Mouse (Mus musculus) small intestine, adult 2 months (tissue): ENCODE measurements around the gene Rpl10. TPM values are rescaled to one million over a fixed set of nuclear protein-coding genes. Genes with fewer than 3 reads are reported as not detected.

Experiments
- H3K27ac ChIP-seq: fragments of 200-500 bp; 2 replicates; pipeline ENCODE4 v1.5.1; 2012; ENCODE audit warnings: low read depth, low read length, control low read depth, inconsistent platforms; ENCODE audit not compliant: insufficient read depth
- H3K27me3 ChIP-seq: fragments of 200-500 bp; 2 replicates; pipeline ENCODE4 v1.6.1; 2012; ENCODE audit warnings: mild to moderate bottlenecking, moderate library complexity, low read length, inconsistent platforms; ENCODE audit not compliant: control insufficient read depth, insufficient read depth
- H3K36me3 ChIP-seq: fragments of 200-500 bp; 2 replicates; pipeline ENCODE4 v1.6.1; 2012; ENCODE audit warnings: mild to moderate bottlenecking, low read length, control low read depth, inconsistent platforms; ENCODE audit not compliant: control insufficient read depth, insufficient read depth
- H3K4me1 ChIP-seq: fragments of 200-500 bp; 2 replicates; pipeline ENCODE4 v1.6.1; 2012; ENCODE audit warnings: low read length, inconsistent platforms, mixed read lengths; ENCODE audit not compliant: control insufficient read depth, insufficient read depth, insufficient read length
- H3K4me3 ChIP-seq: fragments of 200-500 bp; 2 replicates; pipeline ENCODE4 v1.5.1; 2012; ENCODE audit warnings: low read depth, mild to moderate bottlenecking, control low read depth, inconsistent platforms, low read length, moderate library complexity
- CTCF ChIP-seq: fragments of 200-500 bp; IDR thresholded peaks from 2 replicates; pipeline ENCODE4 v1.5.1; 2012; ENCODE audit warnings: low read depth, mild to moderate bottlenecking, control low read depth, inconsistent platforms, low read length, moderate library complexity, mixed read lengths; ENCODE audit not compliant: insufficient replicate concordance, insufficient read length; ENCODE audit errors: extremely low read depth
- POLR2A ChIP-seq: fragments of 200-500 bp; IDR thresholded peaks from 2 replicates; pipeline ENCODE4 v1.6.1; 2012; ENCODE audit warnings: low read depth, mild to moderate bottlenecking, control low read depth, inconsistent platforms, low read length, moderate library complexity
- WGBS: fragments of 180-500 bp; shearing (Covaris S2); methylation state at CpG from one replicate; pipeline ENCODE4 v1.1.7; 2018; 5-methylcytosine and 5-hydroxymethylcytosine counted together
- polyA plus RNA-seq: library from polyadenylated mRNA; depleted of rRNA; stranded (reverse); fragments of >200 nt; gene quantifications from 2 replicates; pipeline ENCODE4 v1.2.3, GENCODE M21; 2012

The Rpl10 gene
- polyA plus RNA-seq, 1 experiment, result 1,062 TPM

GRCm38 (mm10) chrX:74254888-74255565 is 15.6 kb upstream of the Rpl10 start:
- 9% methylated on average over 30 of the region's 31 CpGs for WGBS
- H3K27me3 ChIP-seq, result no peaks in the 10 kb centered on the region
- TF ChIP-seq CTCF (no peak), POLR2A (no peak)
- H3K27ac ChIP-seq, result peak overlapping the region; percentile 92
- H3K4me1 ChIP-seq, result 0 out of 2 replicates have a peak, but pooled peaks cover 3% of the 10 kb centered on the region
- H3K36me3 ChIP-seq, result peaks cover 9% of the 10 kb centered on the region; the same call in 1 of the 2 replicates
- peak overlapping the region; percentile 96 for H3K4me3 ChIP-seq

- TF ChIP-seq POLR2A, result no peak
- no peak for TF ChIP-seq CTCF
- no peaks in the 10 kb centered on the region for H3K27me3 ChIP-seq
- no peak overlapping the region for H3K4me3 ChIP-seq
- H3K36me3 ChIP-seq, result peaks cover 9% of the 10 kb centered on the region; the same call in 1 of the 2 replicates
- 0 out of 2 replicates have a peak, but pooled peaks cover 3% of the 10 kb centered on the region for H3K4me1 ChIP-seq
- H3K27ac ChIP-seq, result no peak overlapping the region
- WGBS, result 81% methylated on average over 3 of the region's 3 CpGs
Measured at GRCm38 (mm10) chrX:74257746-74258145, 12.9 kb upstream of the Rpl10 start.

DNA sequence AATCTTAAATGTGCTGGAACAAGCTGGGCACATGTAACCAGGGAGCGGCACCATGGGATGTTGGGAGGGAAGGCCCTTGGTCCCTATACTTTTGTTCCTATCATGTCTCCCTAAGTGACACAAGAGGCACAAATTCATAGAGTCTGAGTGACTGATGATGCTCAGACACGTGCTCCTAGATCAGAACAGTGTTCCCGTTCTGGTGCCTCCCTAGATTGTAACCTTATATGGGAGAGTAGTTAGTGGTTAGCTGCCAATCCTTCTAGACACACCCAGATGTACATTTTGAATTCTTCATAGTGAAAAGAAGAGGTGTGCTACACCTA is 913 bp upstream of the Rpl10 start:
- Histone ChIP-seq H3K4me3 (peak overlapping the region; percentile 65), H3K36me3 (peaks cover 10% of the 10 kb centered on the region), H3K27ac (peak overlapping the region; percentile 96), H3K4me1 (peaks cover 4% of the 10 kb centered on the region; the same call in 1 of the 2 replicates), H3K27me3 (no peaks in the 10 kb centered on the region)
- TF ChIP-seq CTCF, result no peak
- no peak for TF ChIP-seq POLR2A
- 35% methylated on average over 3 of the region's 3 CpGs for WGBS

GRCm38 (mm10) chrX:74270902-74271551 is 415 bp downstream of the Rpl10 start:
- Histone ChIP-seq H3K4me3 (peak overlapping the region; percentile 87), H3K27me3 (no peaks in the 10 kb centered on the region), H3K4me1 (peaks cover 4% of the 10 kb centered on the region; the same call in 1 of the 2 replicates), H3K27ac (peak overlapping the region; percentile 79), H3K36me3 (peaks cover 10% of the 10 kb centered on the region)
- TF ChIP-seq CTCF, result no peak
- TF ChIP-seq POLR2A, result no peak
- WGBS, result 15% methylated on average over 27 of the region's 27 CpGs

- Histone ChIP-seq H3K4me1 (peaks cover 6% of the 10 kb centered on the region; the same call in 1 of the 2 replicates), H3K27me3 (no peaks in the 10 kb centered on the region), H3K27ac (no peak overlapping the region), H3K36me3 (peaks cover 10% of the 10 kb centered on the region), H3K4me3 (no peak overlapping the region)
- TF ChIP-seq CTCF (no peak), POLR2A (no peak)
- 39% methylated on average over 10 of the region's 10 CpGs for whole genome bisulfite sequencing
Measured at GRCm38 (mm10) chrX:74273422-74274322, 3.1 kb downstream of the Rpl10 start.

GRCm38 (mm10) chrX:74277916-74278315 is 7.3 kb downstream of the Rpl10 start:
- H3K4me1 ChIP-seq, result peaks cover 4% of the 10 kb centered on the region; the same call in 1 of the 2 replicates
- H3K27ac ChIP-seq, result no peak overlapping the region
- 62% methylated on average over 8 of the region's 8 CpGs for WGBS
- TF ChIP-seq CTCF (no peak), POLR2A (no peak)
- H3K4me3 ChIP-seq, result no peak overlapping the region
- no peaks in the 10 kb centered on the region; the same call in 1 of the 2 replicates for H3K36me3 ChIP-seq
- H3K27me3 ChIP-seq, result no peaks in the 10 kb centered on the region
